Mouse (Mus musculus): ENCODE results near the gene Gnai2.

- TF ChIP-seq POLR2A (IDR thresholded peaks at IDR 0.05; ENCODE audit: low read depth, low read length) (no peak), CTCF (IDR thresholded peaks at IDR 0.05; ENCODE audit: extremely low read depth, insufficient read depth, insufficient read length, insufficient replicate concordance) (no peak)
Measured at GRCm38 (mm10) chr9:107626158-107626843, 8.9 kb downstream of the Gnai2 start.
